Mouse (Mus musculus) stomach, embryonic 14.5 days (tissue): Measurements from ENCODE around the gene Tnnt1. TPM values are rescaled to one million over a fixed set of nuclear protein-coding genes. Genes with fewer than 3 reads are reported as not detected.

Source experiments
- ATAC-seq: fragments of 200-750 bp; cut with Nextera tagmentation; 2 replicates; pipeline ENCODE4 v1.8.0; 2017; ENCODE audit warnings: low read depth, moderate TSS enrichment; ENCODE audit not compliant: insufficient number of reproducible peaks, insufficient read depth, low FRiP score
- H3K27ac ChIP-seq: fragments of 300-500 bp; sonication (generic); 2 replicates; pipeline ENCODE4 v1.5.1; 2014; ENCODE audit warnings: mild to moderate bottlenecking, low read length, moderate library complexity, mixed read lengths
- H3K27me3 ChIP-seq: fragments of 300-500 bp; sonication (generic); 2 replicates; pipeline ENCODE4 v1.6.1; 2014; ENCODE audit warnings: low read length, control low read depth, mixed read lengths; ENCODE audit not compliant: control insufficient read depth, insufficient read depth
- H3K36me3 ChIP-seq: fragments of 300-500 bp; sonication (generic); 2 replicates; pipeline ENCODE4 v1.6.1; 2014; ENCODE audit warnings: mild to moderate bottlenecking, control low read depth, low read length, moderate library complexity, mixed read lengths; ENCODE audit not compliant: control insufficient read depth, insufficient read depth
- H3K4me1 ChIP-seq: fragments of 300-500 bp; sonication (generic); 2 replicates; pipeline ENCODE4 v1.6.1; 2014; ENCODE audit warnings: low read length, control low read depth, mixed read lengths; ENCODE audit not compliant: control insufficient read depth, insufficient read depth
- H3K4me2 ChIP-seq: fragments of 300-500 bp; sonication (generic); replicated peaks from 2 replicates; pipeline ENCODE4 v1.6.1; 2014; ENCODE audit warnings: low read depth, low read length, control low read depth
- H3K4me3 ChIP-seq: fragments of 300-500 bp; sonication (generic); 2 replicates; pipeline ENCODE4 v1.5.1; 2014; ENCODE audit warnings: low read depth, low read length, control low read depth
- H3K9ac ChIP-seq: fragments of 300-500 bp; sonication (generic); replicated peaks from 2 replicates; pipeline ENCODE4 v1.6.1; 2014; ENCODE audit warnings: low read depth, mild to moderate bottlenecking, control low read depth, low read length, moderate library complexity, mixed read lengths
- H3K9me3 ChIP-seq: fragments of 300-500 bp; sonication (generic); 2 replicates; pipeline ENCODE4 v1.6.1; 2016; ENCODE audit warnings: low read depth, low read length, control low read depth; ENCODE audit not compliant: control insufficient read depth
- WGBS: fragments of 180-500 bp; shearing (Covaris S2); extraction: QIAGEN DNeasy Blood & Tissue Kit; methylation state at CpG from one replicate; pipeline ENCODE4 v1.1.7; 2014; 5-methylcytosine and 5-hydroxymethylcytosine counted together
- polyA plus RNA-seq: library from polyadenylated mRNA; unstranded; fragments of >200 nt; fragmentation: Nextera tagmentation; extraction: Ambion mirVana; gene quantifications from 2 replicates; pipeline ENCODE4 v1.2.1, GENCODE M21; 2014

The Tnnt1 gene
- polyA plus RNA-seq, 1 experiment from 2014 or later: 31.9 TPM

- no peak for ATAC-seq
- Histone ChIP-seq H3K27ac (no peak overlapping the region), H3K9ac (no peak overlapping the region), H3K4me2 (no peak overlapping the region), H3K36me3 (peaks cover 34% of the 10 kb centered on the region), H3K27me3 (no peaks in the 10 kb centered on the region), H3K4me1 (peaks cover 24% of the 10 kb centered on the region), H3K4me3 (no peak overlapping the region), H3K9me3 (no peaks in the 10 kb centered on the region)
- WGBS: 61% methylated on average over 1 of the region's 1 CpGs
Observed at GRCm38 (mm10) chr7:4493991-4494390, 22.2 kb downstream of the Tnnt1 start.

GRCm38 (mm10) chr7:4492284-4493224 lies 23.6 kb downstream of the Tnnt1 start:
- H3K9ac ChIP-seq: no peak overlapping the region
- H3K36me3 ChIP-seq: peaks cover 38% of the 10 kb centered on the region
- ATAC-seq: no peak
- WGBS: 78% methylated on average over 13 of the region's 13 CpGs
- no peak overlapping the region for H3K4me3 ChIP-seq
- H3K27me3 ChIP-seq: no peaks in the 10 kb centered on the region
- peaks cover 12% of the 10 kb centered on the region for H3K4me1 ChIP-seq
- peak overlapping the region; percentile 48; the same call in 1 of the 2 replicates for H3K27ac ChIP-seq
- no peak overlapping the region for H3K4me2 ChIP-seq
- no peaks in the 10 kb centered on the region for H3K9me3 ChIP-seq

GRCm38 (mm10) chr7:4491308-4491707 lies 24.9 kb downstream of the Tnnt1 start:
- Histone ChIP-seq H3K9me3 (no peaks in the 10 kb centered on the region), H3K36me3 (peaks cover 31% of the 10 kb centered on the region), H3K4me1 (peaks cover 12% of the 10 kb centered on the region), H3K4me2 (no peak overlapping the region), H3K4me3 (no peak overlapping the region), H3K9ac (no peak overlapping the region), H3K27ac (no peak overlapping the region), H3K27me3 (no peaks in the 10 kb centered on the region)
- ATAC-seq: no peak
- 70% methylated on average over 6 of the region's 6 CpGs for WGBS

- Histone ChIP-seq H3K4me1 (peaks cover 12% of the 10 kb centered on the region; the same call in 1 of the 2 replicates), H3K4me3 (no peak overlapping the region), H3K9ac (no peak overlapping the region), H3K27ac (no peak overlapping the region), H3K9me3 (no peaks in the 10 kb centered on the region), H3K36me3 (peaks cover 44% of the 10 kb centered on the region), H3K4me2 (no peak overlapping the region), H3K27me3 (no peaks in the 10 kb centered on the region)
- 89% methylated on average over 12 of the region's 12 CpGs for WGBS
- ATAC-seq: no peak
Observed at GRCm38 (mm10) chr7:4482281-4482680, 33.9 kb downstream of the Tnnt1 start.

- H3K27me3 ChIP-seq: no peaks in the 10 kb centered on the region
- no peak overlapping the region for H3K9ac ChIP-seq
- no peaks in the 10 kb centered on the region for H3K9me3 ChIP-seq
- peak overlapping the region; percentile 33; the same call in 1 of the 2 replicates for H3K27ac ChIP-seq
- WGBS: 25% methylated on average over 6 of the region's 6 CpGs
- no peak for ATAC-seq
- peaks cover 12% of the 10 kb centered on the region; the same call in 1 of the 2 replicates for H3K4me1 ChIP-seq
- peaks cover 35% of the 10 kb centered on the region for H3K36me3 ChIP-seq
- H3K4me3 ChIP-seq: no peak overlapping the region
- 0 out of 2 replicates have a peak overlapping the region, but pooled peaks have one; percentile 75 for H3K4me2 ChIP-seq
Observed at GRCm38 (mm10) chr7:4479674-4480073, 36.5 kb downstream of the Tnnt1 start.

DNA sequence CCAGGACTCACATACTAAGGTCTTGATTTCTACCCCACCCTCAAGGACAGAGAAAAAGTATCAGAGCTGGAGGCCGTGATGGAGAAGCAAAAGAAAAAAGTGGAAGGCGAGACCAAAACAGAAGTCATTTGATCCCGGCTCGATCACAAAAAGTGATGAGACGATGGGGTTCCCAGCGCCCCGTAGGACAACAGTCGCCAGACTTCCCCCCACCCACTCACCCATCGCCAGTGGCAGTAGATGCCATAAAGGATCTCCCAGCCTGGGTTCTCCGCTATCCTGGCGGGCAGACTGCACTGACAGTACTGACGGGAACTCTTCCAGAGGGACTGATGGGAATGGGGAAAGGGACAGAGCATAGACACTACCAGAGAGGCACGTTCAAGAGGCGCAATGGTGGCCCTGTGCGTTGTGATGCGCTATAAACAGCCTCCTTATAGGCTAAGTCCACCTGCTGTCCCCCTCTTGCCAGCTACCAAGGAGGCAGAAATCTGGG lies 37.3 kb downstream of the Tnnt1 start:
- no peaks in the 10 kb centered on the region for H3K9me3 ChIP-seq
- H3K36me3 ChIP-seq: peaks cover 27% of the 10 kb centered on the region
- 2% methylated on average over 16 of the region's 16 CpGs for WGBS
- 0 out of 2 replicates have a peak, but pooled peaks cover under 1% of the 10 kb centered on the region for H3K27me3 ChIP-seq
- H3K4me1 ChIP-seq: peaks cover 12% of the 10 kb centered on the region; the same call in 1 of the 2 replicates
- peak overlapping the region; percentile 97 for H3K27ac ChIP-seq
- peak overlapping the region; percentile 33 for H3K9ac ChIP-seq
- ATAC-seq: no peak
- peak overlapping the region; percentile 47 for H3K4me3 ChIP-seq
- H3K4me2 ChIP-seq: peak overlapping the region; percentile 75

- H3K36me3 ChIP-seq: peaks cover 21% of the 10 kb centered on the region
- peak; percentile 94 for ATAC-seq
- H3K4me1 ChIP-seq: peaks cover 12% of the 10 kb centered on the region; the same call in 1 of the 2 replicates
- no peaks in the 10 kb centered on the region for H3K9me3 ChIP-seq
- H3K9ac ChIP-seq: peak overlapping the region; percentile 52
- peaks cover 2% of the 10 kb centered on the region; the same call in 1 of the 2 replicates for H3K27me3 ChIP-seq
- peak overlapping the region; percentile 47 for H3K4me3 ChIP-seq
- peak overlapping the region; percentile 97 for H3K27ac ChIP-seq
- whole genome bisulfite sequencing: under 1% methylated on average over 39 of the region's 39 CpGs
- H3K4me2 ChIP-seq: peak overlapping the region; percentile 75
Observed at GRCm38 (mm10) chr7:4478021-4478795, 38.0 kb downstream of the Tnnt1 start.

DNA sequence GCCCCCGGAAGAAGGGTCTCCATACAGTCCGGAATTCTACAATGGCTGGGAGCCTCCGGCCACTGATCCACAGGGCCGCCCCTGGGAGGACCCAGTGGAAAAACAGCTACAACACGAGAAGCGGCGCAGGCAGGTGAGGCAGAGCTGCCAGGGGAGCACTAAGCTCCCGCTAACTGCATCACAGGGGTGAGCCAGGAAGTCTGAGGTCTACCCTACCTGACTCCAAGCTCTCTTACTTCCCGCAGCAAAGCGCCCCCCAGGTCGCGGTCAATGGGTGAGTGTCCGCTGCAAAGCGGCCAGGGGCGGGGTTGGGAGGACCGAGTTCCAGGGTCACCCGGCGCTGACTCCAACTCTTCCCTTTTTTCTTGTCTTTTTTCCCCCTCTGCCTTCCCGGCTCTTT lies 42.2 kb downstream of the Tnnt1 start:
- Histone ChIP-seq H3K9ac (no peak overlapping the region), H3K4me1 (peaks cover 6% of the 10 kb centered on the region; the same call in 1 of the 2 replicates), H3K27me3 (peaks cover 9% of the 10 kb centered on the region), H3K4me3 (no peak overlapping the region), H3K4me2 (no peak overlapping the region), H3K9me3 (no peaks in the 10 kb centered on the region), H3K27ac (no peak overlapping the region), H3K36me3 (no peaks in the 10 kb centered on the region)
- no peak for ATAC-seq
- WGBS: 7% methylated on average over 19 of the region's 19 CpGs
